Comparison of ENCODE assay signal across 18 mouse cellular contexts in the genomic region with DNA sequence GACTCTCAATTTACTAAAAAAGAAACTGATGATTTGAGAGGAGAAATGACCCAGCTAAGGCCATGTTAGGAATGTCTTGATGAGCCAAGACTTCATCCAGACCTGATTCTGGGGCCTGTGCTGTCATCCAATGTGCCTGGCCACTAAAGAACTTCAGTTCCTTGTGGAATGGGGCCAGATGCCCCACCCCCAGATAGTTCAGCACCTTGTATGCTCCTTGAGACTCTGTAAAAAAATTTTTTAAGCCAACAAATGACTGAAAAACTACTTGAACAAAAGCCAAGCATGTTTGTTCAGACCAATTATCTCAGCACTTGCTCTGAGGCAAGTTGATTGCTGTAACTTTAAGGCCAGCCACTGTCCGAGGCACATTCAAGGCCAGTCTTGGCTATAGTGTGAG. TPM values are rescaled to one million over a fixed set of nuclear protein-coding genes. Genes with fewer than 3 reads are reported as not detected.
"Had no signal": no experiment of that assay in that cellular context is flagged by ENCODE, and none has a peak within 500 bp of the region (broad histone marks: within the 10 kb centered on the region; RNA-seq: fewer than 3 reads in every experiment).

No protein-coding gene starts in this region.

- H3K36me3 ChIP-seq: limb, embryonic 12.5 days; liver, embryonic 15.5 days; midbrain, embryonic 15.5 days; neural tube, embryonic 12.5 days; stomach, embryonic 15.5 days had no signal

- H3K9ac ChIP-seq: limb, embryonic 12.5 days; liver, embryonic 15.5 days; midbrain, embryonic 15.5 days; neural tube, embryonic 12.5 days; stomach, embryonic 15.5 days had no signal

- ATAC-seq: intestine, embryonic 16.5 days; midbrain, embryonic 15.5 days had no signal

- H3K27me3 ChIP-seq: limb, embryonic 12.5 days; liver, embryonic 15.5 days; megakaryocyte, embryonic 14.5 days; midbrain, embryonic 15.5 days; neural tube, embryonic 12.5 days; stomach, embryonic 15.5 days had no signal

- H3K9me3 ChIP-seq: limb, embryonic 12.5 days; liver, embryonic 15.5 days; megakaryocyte, embryonic 14.5 days; midbrain, embryonic 15.5 days; neural tube, embryonic 12.5 days; stomach, embryonic 15.5 days had no signal

- H3K4me2 ChIP-seq: limb, embryonic 12.5 days; liver, embryonic 11.5 days; liver, embryonic 15.5 days; midbrain, embryonic 11.5 days; midbrain, embryonic 15.5 days; neural tube, embryonic 12.5 days; stomach, embryonic 15.5 days had no signal

- H3K27ac ChIP-seq: limb, embryonic 12.5 days; liver, embryonic 15.5 days; macrophage; midbrain, embryonic 15.5 days; neural tube, embryonic 12.5 days; stomach, embryonic 15.5 days had no signal

- H3K4me1 ChIP-seq: limb, embryonic 12.5 days; liver, embryonic 15.5 days; megakaryocyte, embryonic 14.5 days; midbrain, embryonic 15.5 days; neural tube, embryonic 12.5 days; stomach, embryonic 15.5 days had no signal

- H3K4me3 ChIP-seq: limb, embryonic 12.5 days; liver, embryonic 15.5 days; megakaryocyte, embryonic 14.5 days; midbrain, embryonic 15.5 days; neural tube, embryonic 12.5 days; stomach, embryonic 15.5 days had no signal

- DNase-seq: kidney, adult 8-10 months; kidney, postnatal 25 days; layer of hippocampus, postnatal 36 days; retina, postnatal 1 day; right cerebral cortex, postnatal 4 days; thymus, postnatal 4 days had no signal

RNA-seq across cellular contexts. Expression of a gene that starts 59.4 kb away (rescaled TPM):
- total RNA-seq: monocyte, adult 5-6 weeks had no signal
- polyA plus RNA-seq: macrophage; spleen, adult 2 months had no signal
